Mouse (Mus musculus) lung, postnatal 0 days (tissue): ENCODE results near the gene Procr. TPM values are rescaled to one million over a fixed set of nuclear protein-coding genes. Genes with fewer than 3 reads are reported as not detected.

Experiments used
- ATAC-seq: fragments of 200-750 bp; cut with Nextera tagmentation; 2 replicates; pipeline ENCODE4 v1.8.0; 2017; ENCODE audit warnings: moderate library complexity
- DNase-seq: peaks from one replicate; pipeline ENCODE4 v3.0.0-alpha.2; 2016; ENCODE audit warnings: low spot score
- H3K27ac ChIP-seq: fragments of 300-500 bp; sonication (generic); 2 replicates; pipeline ENCODE4 v1.5.1; 2014; ENCODE audit warnings: antibody characterized with exemption, mild to moderate bottlenecking, low read length, mixed read lengths
- H3K27me3 ChIP-seq: fragments of 300-500 bp; sonication (generic); replicated peaks from 2 replicates; pipeline ENCODE4 v1.6.1; 2014; ENCODE audit warnings: low read length, mixed read lengths; ENCODE audit not compliant: insufficient read depth
- H3K36me3 ChIP-seq: fragments of 300-500 bp; sonication (generic); 2 replicates; pipeline ENCODE4 v1.6.1; 2014; ENCODE audit warnings: low read length, mixed read lengths; ENCODE audit not compliant: insufficient read depth
- H3K4me1 ChIP-seq: fragments of 300-500 bp; sonication (generic); 2 replicates; pipeline ENCODE4 v1.6.1; 2014; ENCODE audit warnings: antibody characterized with exemption, low read depth, low read length, mixed read lengths; ENCODE audit not compliant: insufficient read depth
- H3K4me2 ChIP-seq: fragments of 300-500 bp; sonication (generic); replicated peaks from 2 replicates; pipeline ENCODE4 v1.6.1; 2014; ENCODE audit warnings: low read depth, mild to moderate bottlenecking, low read length, moderate library complexity, mixed read lengths
- H3K4me3 ChIP-seq: fragments of 300-500 bp; sonication (generic); 2 replicates; pipeline ENCODE4 v1.5.1; 2014; ENCODE audit warnings: low read depth, low read length
- H3K9ac ChIP-seq: fragments of 300-500 bp; sonication (generic); replicated peaks from 2 replicates; pipeline ENCODE4 v1.6.1; 2014; ENCODE audit warnings: low read depth, mild to moderate bottlenecking
- H3K9me3 ChIP-seq: fragments of 300-500 bp; sonication (generic); 2 replicates; pipeline ENCODE4 v1.6.1; 2016; ENCODE audit warnings: low read length, mixed read lengths
- CTCF ChIP-seq: IDR thresholded peaks from 2 replicates; pipeline ENCODE4 v1.5.1; 2016; ENCODE audit warnings: antibody characterized with exemption, mild to moderate bottlenecking
- EP300 ChIP-seq: IDR thresholded peaks from 2 replicates; pipeline ENCODE4 v1.6.1; 2016; ENCODE audit warnings: antibody characterized with exemption, mild to moderate bottlenecking, control low read depth
- WGBS: fragments of 180-500 bp; shearing (Covaris S2); extraction: QIAGEN DNeasy Blood & Tissue Kit; methylation state at CpG from one replicate; pipeline ENCODE4 v1.1.7; 2014; 5-methylcytosine and 5-hydroxymethylcytosine counted together
- polyA plus RNA-seq: library from polyadenylated mRNA; unstranded; fragments of >200 nt; fragmentation: Nextera tagmentation; extraction: Ambion mirVana; gene quantifications from 2 replicates; pipeline ENCODE4 v1.2.1, GENCODE M21; 2015

Gene Procr
- polyA plus RNA-seq, 1 experiment from 2014 or later: 9.1 TPM

DNA sequence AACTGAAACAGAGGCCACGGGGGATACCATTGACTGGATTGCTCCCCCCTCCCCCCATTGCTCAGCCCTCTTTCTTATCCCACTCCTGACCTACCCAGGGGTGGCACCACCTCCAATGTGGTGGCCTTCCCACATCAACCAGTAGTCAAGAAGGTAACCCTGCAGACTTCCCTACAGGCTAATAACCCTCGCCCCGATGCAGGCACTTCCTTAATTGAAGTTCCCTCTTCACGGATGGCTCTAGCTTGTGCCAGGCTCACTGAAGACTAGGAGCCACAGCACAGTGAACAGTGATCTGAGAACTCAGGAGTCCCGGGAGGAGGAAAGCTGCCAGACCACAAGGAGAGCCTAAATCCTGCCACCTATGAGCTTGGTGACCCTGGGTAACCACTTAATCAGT is 36.0 kb downstream of the Procr start:
- Histone ChIP-seq H3K27ac (no peak overlapping the region), H3K4me2 (no peak overlapping the region), H3K4me3 (no peak overlapping the region), H3K9me3 (no peaks in the 10 kb centered on the region), H3K27me3 (no peaks in the 10 kb centered on the region), H3K36me3 (no peaks in the 10 kb centered on the region), H3K4me1 (no peaks in the 10 kb centered on the region), H3K9ac (no peak overlapping the region)
- ATAC-seq (no peak), DNase-seq (no peak)
- no peak for TF ChIP-seq EP300
- TF ChIP-seq CTCF: no peak
- 64% methylated on average over 5 of the region's 5 CpGs for WGBS

DNA sequence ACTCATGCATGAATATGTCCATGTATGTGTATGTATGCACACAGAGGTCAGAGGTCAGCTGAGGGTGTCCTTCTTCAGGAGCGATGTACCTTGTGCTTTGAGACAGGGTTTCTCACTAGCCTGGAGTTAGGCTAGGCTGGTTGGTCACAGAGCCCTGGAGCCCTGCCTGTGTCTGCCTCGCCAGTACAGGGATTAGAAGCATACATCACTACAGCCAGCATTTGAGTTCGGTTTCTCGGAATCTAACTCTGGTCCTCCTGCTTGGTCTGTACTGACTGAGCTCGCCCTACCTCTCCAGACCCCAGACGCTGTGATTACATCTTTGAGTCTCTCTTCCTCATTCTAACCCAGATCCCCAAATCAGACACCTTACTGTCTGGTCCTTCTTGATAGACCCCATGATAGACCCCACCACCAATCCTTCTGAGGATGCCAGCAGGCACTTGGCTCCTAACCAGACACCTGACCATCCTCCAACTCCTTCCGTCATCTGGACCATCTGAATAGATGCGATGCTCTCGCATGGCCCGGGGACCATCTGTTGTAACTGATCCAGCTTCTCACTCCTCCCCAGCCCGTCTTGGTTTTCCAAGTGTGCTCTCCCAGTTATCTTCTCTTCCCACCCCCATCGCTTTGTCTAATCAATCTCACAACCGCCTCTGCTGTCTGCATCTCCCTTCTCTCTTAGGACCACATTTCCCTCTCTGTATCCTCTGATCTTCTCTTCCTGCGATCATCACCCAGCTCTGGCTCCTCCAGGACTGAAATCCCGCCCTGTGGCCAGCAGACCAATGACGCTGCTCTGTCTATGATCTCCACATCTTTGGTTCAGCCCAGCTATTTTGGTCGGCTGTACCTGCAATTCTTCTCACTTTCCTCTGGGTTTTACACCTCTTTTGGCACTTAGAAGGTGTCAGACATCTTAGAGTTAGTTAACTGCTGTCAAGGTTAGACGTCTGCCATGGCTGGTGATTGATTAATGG is 37.3 kb downstream of the Procr start:
- H3K27ac ChIP-seq: no peak overlapping the region

DNA sequence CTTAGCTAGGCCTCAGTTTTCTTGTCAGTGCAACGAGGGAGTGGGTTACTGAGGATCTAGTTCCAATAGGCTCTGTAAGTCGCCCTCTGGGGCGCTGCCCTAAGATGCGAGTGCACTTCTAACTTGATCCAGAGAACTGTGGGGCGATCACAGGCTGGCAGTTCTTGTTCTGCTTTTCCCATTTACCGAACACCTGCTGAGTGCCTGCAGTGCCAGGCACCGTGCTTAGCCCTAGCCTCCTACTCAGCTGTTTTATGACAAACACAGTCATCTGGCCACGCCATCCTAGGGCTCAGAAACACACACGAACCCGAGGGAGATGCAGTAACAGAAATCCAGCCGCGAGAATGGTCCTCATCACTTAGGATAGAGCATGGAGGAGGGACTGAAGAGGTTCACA is 42.0 kb downstream of the Procr start:
- no peak for TF ChIP-seq EP300
- TF ChIP-seq CTCF: no peak
- Histone ChIP-seq H3K27ac (no peak overlapping the region), H3K4me3 (no peak overlapping the region), H3K4me1 (no peaks in the 10 kb centered on the region), H3K9ac (no peak overlapping the region), H3K9me3 (no peaks in the 10 kb centered on the region), H3K27me3 (no peaks in the 10 kb centered on the region), H3K4me2 (no peak overlapping the region), H3K36me3 (no peaks in the 10 kb centered on the region)
- WGBS: 33% methylated on average over 12 of the region's 12 CpGs
- DNase-seq (no peak), ATAC-seq (no peak)

More for the DNA sequence above, 37.3 kb downstream of the Procr start:
- H3K9ac ChIP-seq: no peak overlapping the region
- H3K9me3 ChIP-seq: no peaks in the 10 kb centered on the region
- no peak for DNase-seq
- WGBS: 62% methylated on average over 18 of the region's 18 CpGs
- no peak overlapping the region for H3K4me2 ChIP-seq
- no peak overlapping the region for H3K4me3 ChIP-seq
- no peaks in the 10 kb centered on the region for H3K36me3 ChIP-seq
- TF ChIP-seq EP300 (no peak), CTCF (no peak)
- no peaks in the 10 kb centered on the region for H3K27me3 ChIP-seq
- H3K4me1 ChIP-seq: no peaks in the 10 kb centered on the region
- ATAC-seq: no peak

DNA sequence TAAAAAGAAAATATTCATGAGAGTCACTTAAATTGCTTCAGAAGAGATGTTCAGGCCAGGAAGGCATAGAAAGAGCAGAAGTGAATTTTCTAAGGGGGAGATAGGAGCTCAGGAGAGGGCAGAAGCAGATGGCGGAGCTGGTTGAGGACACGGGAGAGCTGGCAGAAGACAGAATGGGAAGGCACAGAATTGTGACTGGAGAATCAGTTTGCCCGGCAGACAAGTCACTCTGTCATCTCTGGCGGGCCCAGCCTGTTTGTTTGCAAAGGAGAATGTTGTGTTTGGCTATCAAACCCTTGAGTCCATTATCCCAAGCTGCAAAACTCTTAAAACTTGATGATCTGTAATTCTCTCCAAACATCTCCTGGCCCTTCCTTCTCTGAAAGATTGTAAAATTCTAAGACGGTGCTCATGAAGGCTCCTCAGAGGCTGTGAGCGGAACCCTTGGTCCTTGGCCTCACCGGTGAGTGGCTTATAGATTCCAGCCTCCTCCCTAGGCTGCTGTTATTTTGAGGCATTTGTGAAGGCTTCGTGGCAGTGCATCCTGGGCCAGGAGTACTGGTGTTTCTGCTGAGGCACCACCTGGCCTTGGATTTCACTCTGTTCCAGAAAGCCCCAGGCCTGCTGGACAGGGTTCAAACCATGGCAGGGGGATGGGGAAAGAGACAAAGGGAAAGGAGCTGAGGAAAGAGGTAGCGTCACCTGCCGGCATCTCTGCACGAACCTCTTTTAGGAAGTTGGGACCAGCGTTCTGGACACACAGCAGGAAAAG is 43.9 kb downstream of the Procr start:
- Histone ChIP-seq H3K27me3 (no peaks in the 10 kb centered on the region), H3K9ac (no peak overlapping the region), H3K4me1 (no peaks in the 10 kb centered on the region), H3K4me2 (no peak overlapping the region), H3K27ac (no peak overlapping the region), H3K9me3 (no peaks in the 10 kb centered on the region), H3K4me3 (no peak overlapping the region), H3K36me3 (no peaks in the 10 kb centered on the region)
- ATAC-seq: no peak
- no peak for DNase-seq
- TF ChIP-seq CTCF: no peak
- TF ChIP-seq EP300: no peak
- 73% methylated on average over 12 of the region's 12 CpGs for WGBS

GRCm38 (mm10) chr2:155798613-155799012 is 47.7 kb downstream of the Procr start:
- H3K36me3 ChIP-seq: no peaks in the 10 kb centered on the region
- no peak overlapping the region for H3K27ac ChIP-seq
- DNase-seq: no peak
- H3K4me3 ChIP-seq: no peak overlapping the region
- H3K9me3 ChIP-seq: no peaks in the 10 kb centered on the region
- WGBS: 52% methylated on average over 3 of the region's 3 CpGs
- H3K4me2 ChIP-seq: no peak overlapping the region
- no peaks in the 10 kb centered on the region for H3K4me1 ChIP-seq
- no peak for ATAC-seq
- TF ChIP-seq EP300: no peak
- TF ChIP-seq CTCF: no peak
- H3K27me3 ChIP-seq: no peaks in the 10 kb centered on the region
- H3K9ac ChIP-seq: no peak overlapping the region

GRCm38 (mm10) chr2:155802761-155803160 is 51.8 kb downstream of the Procr start:
- no peak for DNase-seq
- Histone ChIP-seq H3K9ac (no peak overlapping the region), H3K9me3 (no peaks in the 10 kb centered on the region), H3K27ac (no peak overlapping the region), H3K4me3 (no peak overlapping the region), H3K4me2 (no peak overlapping the region), H3K4me1 (no peaks in the 10 kb centered on the region), H3K27me3 (no peaks in the 10 kb centered on the region), H3K36me3 (no peaks in the 10 kb centered on the region)
- ATAC-seq: no peak
- no peak for TF ChIP-seq EP300
- peak; percentile 53 for TF ChIP-seq CTCF
- WGBS: 55% methylated on average over 3 of the region's 3 CpGs
